Mouse (Mus musculus) liver, embryonic 14.5 days (tissue): ENCODE measurements at regions not wholly inside any gene's neighbourhood (a gene's known extent, or its start where the extent isn't known, plus 50 kb on each side); places are given as distances from the start of the nearest gene placed in this dataset.

ENCODE experiments used
- ATAC-seq: fragments of 200-750 bp; cut with Nextera tagmentation; 2 replicates; pipeline ENCODE4 v1.8.0; 2017; ENCODE audit warnings: moderate number of reproducible peaks, mild to moderate bottlenecking, moderate library complexity; ENCODE audit not compliant: insufficient read depth
- DNase-seq, 3 experiments: peaks; one replicate each; pipeline ENCODE4 v3.0.0-alpha.2; 2012 to 2013; ENCODE audit warnings: low read depth in 3 of 3, low spot score in 3 of 3
- H3K27ac ChIP-seq: fragments of 300-500 bp; sonication (generic); 2 replicates; pipeline ENCODE4 v1.5.1; 2014; ENCODE audit warnings: moderate library complexity, mild to moderate bottlenecking, control low read depth, inconsistent platforms
- H3K27me3 ChIP-seq: fragments of 300-500 bp; sonication (generic); 2 replicates; pipeline ENCODE4 v1.6.1; 2014; ENCODE audit warnings: mild to moderate bottlenecking, low read length, moderate library complexity; ENCODE audit not compliant: control insufficient read depth, insufficient read depth
- H3K36me3 ChIP-seq: fragments of 300-500 bp; sonication (generic); replicated peaks from 2 replicates; pipeline ENCODE4 v1.6.1; 2014; ENCODE audit warnings: low read depth; ENCODE audit not compliant: control insufficient read depth, insufficient read depth
- H3K4me1 ChIP-seq, 2 experiments: fragments of 200-500 bp in 1 of 2; fragments of 300-500 bp in 1 of 2; sonication (generic) in 1 of 2; replicated peaks; 2 replicates each; pipeline ENCODE4 v1.6.1; 2012 to 2014; ENCODE audit warnings: antibody characterized with exemption in 1 of 2, inconsistent platforms in 1 of 2, low read length in 1 of 2; ENCODE audit not compliant: control insufficient read depth in 2 of 2, insufficient read depth in 2 of 2
- H3K4me2 ChIP-seq: fragments of 300-500 bp; sonication (generic); 2 replicates; pipeline ENCODE4 v1.6.1; 2014; ENCODE audit warnings: low read depth, mild to moderate bottlenecking, control low read depth, moderate library complexity
- H3K4me3 ChIP-seq, 2 experiments: fragments of 200-500 bp in 1 of 2; fragments of 300-500 bp in 1 of 2; sonication (generic) in 1 of 2; 2 replicates each; pipeline ENCODE4 v1.5.1; 2012 to 2014; ENCODE audit warnings: low read depth in 2 of 2, low read length in 2 of 2, mild to moderate bottlenecking in 2 of 2, control low read depth in 1 of 2, inconsistent platforms in 1 of 2, moderate library complexity in 1 of 2; ENCODE audit not compliant: insufficient read depth in 1 of 2
- H3K9ac ChIP-seq: fragments of 300-500 bp; sonication (generic); replicated peaks from 2 replicates; pipeline ENCODE4 v1.6.1; 2014; ENCODE audit warnings: mild to moderate bottlenecking, control low read depth, moderate library complexity
- H3K9me3 ChIP-seq: fragments of 300-500 bp; sonication (generic); 2 replicates; pipeline ENCODE4 v1.6.1; 2016; ENCODE audit warnings: low read length, mixed read lengths; ENCODE audit not compliant: control insufficient read depth
- CTCF ChIP-seq: IDR thresholded peaks from 2 replicates; pipeline ENCODE4 v1.5.1; 2016; ENCODE audit warnings: antibody characterized with exemption, low read depth, control low read depth
- EP300 ChIP-seq: IDR thresholded peaks from 2 replicates; pipeline ENCODE4 v1.6.1; 2016; ENCODE audit warnings: antibody characterized with exemption, low read depth
- WGBS: fragments of 180-500 bp; shearing (Covaris S2); extraction: QIAGEN DNeasy Blood & Tissue Kit; methylation state at CpG from one replicate; pipeline ENCODE4 v1.1.7; 2014; ENCODE audit not compliant: insufficient replicate concordance; 5-methylcytosine and 5-hydroxymethylcytosine counted together

DNA sequence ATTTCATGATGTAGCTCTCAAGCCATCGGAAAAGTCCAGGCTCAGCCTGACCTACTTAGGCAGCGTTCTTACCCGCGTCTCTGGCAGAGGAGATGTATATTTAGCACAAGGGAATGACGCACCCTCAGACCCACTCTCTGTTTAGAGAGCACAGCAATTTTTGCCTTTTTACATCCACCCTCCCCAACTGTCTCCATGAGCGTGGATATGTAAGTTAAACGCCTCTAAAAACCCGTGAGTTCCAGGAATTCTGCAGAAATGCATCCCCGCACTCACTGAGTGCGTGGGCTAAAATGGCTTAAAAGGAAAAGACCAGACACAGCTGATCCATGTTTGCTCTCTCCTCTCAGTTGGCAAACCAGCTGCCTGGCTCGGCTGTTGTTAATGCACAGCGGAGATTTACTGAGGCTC is 267.8 kb upstream of the Arid1b start:
- 70% methylated on average over 12 of the region's 12 CpGs for WGBS
- Histone ChIP-seq H3K4me1 (peaks cover 0 to 3% of the 10 kb centered on the region in 2 experiments; a peak in 3 of 4 replicates), H3K27ac (no peak overlapping the region), H3K4me3 (no peak overlapping the region), H3K36me3 (no peaks in the 10 kb centered on the region), H3K9me3 (no peaks in the 10 kb centered on the region), H3K27me3 (no peaks in the 10 kb centered on the region), H3K9ac (no peak overlapping the region), H3K4me2 (no peak overlapping the region)
- TF ChIP-seq EP300 (no peak), CTCF (no peak)
- no peak for DNase-seq
- ATAC-seq = no peak

- TF ChIP-seq CTCF (no peak), EP300 (no peak)
These were observed 259.7 kb upstream of the Arid1b start for GRCm38 (mm10) chr17:4734412-4734881.

DNA sequence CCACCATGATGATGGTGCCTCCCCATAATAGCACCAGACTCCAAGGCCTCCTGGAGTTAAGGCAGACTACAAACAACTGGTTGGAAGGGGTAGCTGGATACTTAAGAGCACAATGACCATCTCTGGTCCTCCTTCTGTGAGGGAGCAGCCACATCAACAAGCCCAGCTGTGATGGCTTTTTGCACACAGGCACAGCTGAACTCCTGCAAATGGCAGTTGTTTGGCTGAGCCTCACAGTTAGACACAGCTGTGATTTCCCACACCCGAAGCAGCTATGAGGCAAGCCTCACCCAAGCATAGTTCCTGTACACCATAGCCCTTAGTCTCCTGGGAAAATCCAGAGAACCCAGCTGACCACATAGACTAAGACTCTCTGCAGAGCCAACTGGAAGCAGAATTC is 258.9 kb upstream of the Arid1b start:
- H3K4me1 ChIP-seq = no peaks in the 10 kb centered on the region
- DNase-seq = no peak
- 32% methylated on average over 1 of the region's 1 CpGs for WGBS
- no peak overlapping the region for H3K4me2 ChIP-seq
- no peak overlapping the region for H3K27ac ChIP-seq
- H3K36me3 ChIP-seq = no peaks in the 10 kb centered on the region
- no peak for ATAC-seq
- no peak overlapping the region for H3K4me3 ChIP-seq
- H3K27me3 ChIP-seq = no peaks in the 10 kb centered on the region
- no peak for TF ChIP-seq EP300
- TF ChIP-seq CTCF = no peak
- H3K9ac ChIP-seq = no peak overlapping the region
- H3K9me3 ChIP-seq = no peaks in the 10 kb centered on the region

More at GRCm38 (mm10) chr17:4734412-4734881, 259.7 kb upstream of the Arid1b start:
- H3K4me1 ChIP-seq = no peaks in the 10 kb centered on the region
- H3K27ac ChIP-seq = no peak overlapping the region
- H3K27me3 ChIP-seq = no peaks in the 10 kb centered on the region
- H3K4me2 ChIP-seq = no peak overlapping the region
- no peak overlapping the region for H3K4me3 ChIP-seq
- no peak for DNase-seq
- no peak overlapping the region for H3K9ac ChIP-seq
- 54% methylated on average over 5 of the region's 5 CpGs for WGBS
- no peaks in the 10 kb centered on the region for H3K9me3 ChIP-seq
- no peaks in the 10 kb centered on the region for H3K36me3 ChIP-seq
- no peak for ATAC-seq

- ATAC-seq (no peak), DNase-seq (no peak)
- Histone ChIP-seq H3K27me3 (no peaks in the 10 kb centered on the region), H3K4me2 (no peak overlapping the region), H3K9me3 (no peaks in the 10 kb centered on the region), H3K4me3 (no peak overlapping the region), H3K4me1 (no peaks in the 10 kb centered on the region), H3K36me3 (no peaks in the 10 kb centered on the region), H3K27ac (no peak overlapping the region), H3K9ac (no peak overlapping the region)
- 55% methylated on average over 3 of the region's 3 CpGs for WGBS
- TF ChIP-seq CTCF = no peak
- no peak for TF ChIP-seq EP300
These were observed 257.4 kb upstream of the Arid1b start for GRCm38 (mm10) chr17:4736689-4737088.

DNA sequence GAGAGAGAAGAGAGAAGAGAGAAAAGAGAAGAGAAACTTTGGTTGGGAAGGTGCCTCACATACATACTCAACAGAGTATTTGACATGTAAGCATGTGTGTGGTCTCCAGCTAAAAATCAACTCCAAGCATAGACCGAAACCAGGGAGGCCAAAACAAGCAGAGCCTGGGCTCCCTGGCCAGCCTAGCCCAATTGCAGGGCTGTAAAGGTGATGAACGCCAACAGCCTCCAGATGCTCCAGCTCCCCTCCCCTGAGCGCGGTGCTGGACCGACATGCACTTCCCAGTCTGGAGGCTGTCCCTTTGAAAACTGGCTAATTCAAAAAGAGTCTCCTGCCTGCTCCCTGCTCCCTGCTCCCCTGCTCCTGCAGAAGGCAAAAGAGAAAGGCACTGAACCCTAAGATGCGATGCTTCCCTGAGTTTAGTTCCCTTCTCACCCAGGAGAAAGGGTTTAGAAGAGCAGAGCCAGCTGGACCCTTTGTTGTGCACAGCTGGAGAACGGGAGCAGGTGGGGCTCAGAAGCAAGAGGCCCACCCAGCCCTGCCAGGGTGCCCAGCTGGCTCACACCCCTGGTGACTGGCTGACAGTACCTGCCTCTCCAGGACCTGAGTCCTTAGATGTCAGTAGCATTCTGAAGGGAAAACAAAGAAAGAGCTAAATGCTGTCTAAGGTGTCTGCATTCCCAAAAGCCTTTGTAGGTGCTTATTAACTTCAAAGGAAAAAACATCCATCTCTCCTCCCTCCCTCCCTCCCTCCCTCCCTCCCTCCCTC is 255.2 kb upstream of the Arid1b start:
- Histone ChIP-seq H3K4me1 (no peaks in the 10 kb centered on the region), H3K36me3 (no peaks in the 10 kb centered on the region), H3K9me3 (no peaks in the 10 kb centered on the region), H3K4me3 (no peak overlapping the region), H3K27ac (no peak overlapping the region), H3K9ac (no peak overlapping the region), H3K4me2 (no peak overlapping the region), H3K27me3 (no peaks in the 10 kb centered on the region)
- DNase-seq (no peak), ATAC-seq (no peak)
- WGBS = 21% methylated on average over 7 of the region's 7 CpGs
- TF ChIP-seq CTCF = no peak
- TF ChIP-seq EP300 = no peak
